15 mouse cellular contexts compared by ENCODE assay signal in the genomic region with DNA sequence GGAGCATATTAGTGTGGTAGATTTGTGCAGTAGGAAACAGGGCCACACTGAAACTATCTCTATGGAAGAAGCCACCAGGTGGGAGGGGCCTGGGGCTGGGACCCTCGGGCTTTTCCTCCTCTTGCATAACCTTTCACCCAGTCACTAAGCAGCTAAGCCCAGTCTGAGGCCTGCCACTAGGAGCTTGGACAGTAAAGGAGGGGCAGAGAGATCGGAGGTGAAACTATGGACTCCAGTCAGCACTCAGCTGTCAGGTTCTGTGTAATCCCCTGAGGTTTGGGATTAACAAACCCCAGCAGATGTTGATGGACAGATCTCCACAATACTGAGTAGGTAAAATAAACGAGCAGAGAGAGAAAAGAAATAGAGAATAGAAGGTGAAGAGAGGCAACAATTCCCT. TPM values are rescaled to one million over a fixed set of nuclear protein-coding genes. Genes with fewer than 3 reads are reported as not detected.
DNase-seq lines count a peak whose midpoint lies in the region; ATAC-seq lines count a peak whose summit lies in the region.
"Had no signal": no experiment of that assay in that cellular context is flagged by ENCODE, and none has a peak within 500 bp of the region (broad histone marks: within the 10 kb centered on the region; RNA-seq: fewer than 3 reads in every experiment).

No protein-coding gene starts in this region.

- peak; percentile 83 for DNase-seq in heart, adult 11 months
- DNase-seq in heart, postnatal 14 days = no peak
- DNase-seq in neural tube, embryonic 10.5 days (ENCODE audit: extremely low spot score, low spot score) = no peak
- DNase-seq in adrenal gland, adult 18-20 months (ENCODE audit: low spot score in 2 of 2) = no peak
- no peak for DNase-seq in gastrocnemius, adult 18-20 months (ENCODE audit: low spot score)
- DNase-seq: adrenal gland, postnatal 25 days; gastrocnemius, postnatal 10 days; heart, postnatal 36 days; thymus, postnatal 4 days had no signal

- H3K4me3 ChIP-seq in neural tube, embryonic 14.5 days (ENCODE audit: low read depth, low read length) = no peak overlapping the region
- no peak overlapping the region for H3K4me3 ChIP-seq in liver, embryonic 15.5 days (replicated peaks)
- H3K4me3 ChIP-seq: embryonic facial prominence, embryonic 15.5 days; forebrain, embryonic 15.5 days; heart, embryonic 10.5 days; limb, embryonic 12.5 days had no signal

- no peaks in the 10 kb centered on the region for H3K36me3 ChIP-seq in neural tube, embryonic 14.5 days (ENCODE audit: control insufficient read depth, insufficient read depth, low read length)
- no peaks in the 10 kb centered on the region for H3K36me3 ChIP-seq in liver, embryonic 15.5 days (replicated peaks)
- H3K36me3 ChIP-seq: embryonic facial prominence, embryonic 15.5 days; forebrain, embryonic 15.5 days; heart, embryonic 10.5 days; limb, embryonic 12.5 days had no signal

- H3K9me3 ChIP-seq in neural tube, embryonic 14.5 days (ENCODE audit: control insufficient read depth, low read length) = no peaks in the 10 kb centered on the region
- no peaks in the 10 kb centered on the region for H3K9me3 ChIP-seq in liver, embryonic 15.5 days (replicated peaks)
- H3K9me3 ChIP-seq: embryonic facial prominence, embryonic 15.5 days; forebrain, embryonic 15.5 days; heart, embryonic 10.5 days; limb, embryonic 12.5 days had no signal

- H3K4me1 ChIP-seq in neural tube, embryonic 14.5 days (ENCODE audit: control insufficient read depth, insufficient read depth, low read length) = peaks cover 13% of the 10 kb centered on the region
- H3K4me1 ChIP-seq in liver, embryonic 15.5 days (replicated peaks) = peaks cover 78% of the 10 kb centered on the region

- H3K27me3 ChIP-seq in neural tube, embryonic 14.5 days (ENCODE audit: control insufficient read depth, insufficient read depth, low read length) = no peaks in the 10 kb centered on the region
- H3K27me3 ChIP-seq in liver, embryonic 15.5 days = no peaks in the 10 kb centered on the region
- H3K27me3 ChIP-seq: embryonic facial prominence, embryonic 15.5 days; forebrain, embryonic 15.5 days; limb, embryonic 12.5 days had no signal

- no peak overlapping the region for H3K4me2 ChIP-seq in neural tube, embryonic 14.5 days (ENCODE audit: low read depth, low read length)
- H3K4me2 ChIP-seq in liver, embryonic 15.5 days = no peak overlapping the region
- H3K4me2 ChIP-seq: embryonic facial prominence, embryonic 15.5 days; forebrain, embryonic 15.5 days; limb, embryonic 12.5 days had no signal

- intact Hi-C loops in heart, postnatal 14 days (cut with DNase I) = no loop called here

- 56% methylated on average over 3 of the region's 3 CpGs for WGBS in neural tube, embryonic 14.5 days
- WGBS in liver, embryonic 15.5 days (ENCODE audit: insufficient replicate concordance) = 39% methylated on average over 3 of the region's 3 CpGs

- 0 out of 2 replicates have a peak overlapping the region, but pooled peaks have one; percentile 22 for H3K27ac ChIP-seq in neural tube, embryonic 14.5 days (ENCODE audit: low read depth, low read length)
- peak overlapping the region; percentile 51 for H3K27ac ChIP-seq in liver, embryonic 15.5 days (replicated peaks)
- H3K27ac ChIP-seq: embryonic facial prominence, embryonic 15.5 days; forebrain, embryonic 15.5 days; heart, embryonic 10.5 days; limb, embryonic 12.5 days had no signal

- no peak overlapping the region for H3K9ac ChIP-seq in neural tube, embryonic 14.5 days (replicated peaks; ENCODE audit: low read depth, low read length)
- H3K9ac ChIP-seq in liver, embryonic 15.5 days = no peak overlapping the region
- H3K9ac ChIP-seq: embryonic facial prominence, embryonic 15.5 days; forebrain, embryonic 15.5 days; limb, embryonic 12.5 days had no signal

- ATAC-seq in neural tube, embryonic 14.5 days (ENCODE audit: low read depth) = no peak
- ATAC-seq in liver, embryonic 15.5 days (ENCODE audit: insufficient read depth) = no peak
- ATAC-seq: forebrain, embryonic 15.5 days had no signal

RNA-seq across cellular contexts. Expression of a gene that starts 33.1 kb away (rescaled TPM):
- 10 to 100 TPM; 12.7 to 13.5 TPM for total RNA-seq in heart, postnatal 14 days (2021)
- polyA plus RNA-seq in neural tube, embryonic 14.5 days (2014; fragmentation: Nextera tagmentation; extraction: Ambion mirVana) = 35.5 and 41.1 TPM in 2 replicates
- polyA plus RNA-seq in liver, embryonic 15.5 days (2015; fragmentation: Nextera tagmentation; extraction: Ambion mirVana) = 28.9 and 29.2 TPM in 2 replicates
- total RNA-seq in adrenal gland, adult 18-20 months (2021) = 10 to 100 TPM; 16.8 to 23.8 TPM
- 1 to 10 TPM; 4.9 to 6.5 TPM for total RNA-seq in gastrocnemius, adult 18-20 months (2021)

RNA-seq across cellular contexts. Expression of a gene that starts 51.8 kb away (rescaled TPM):
- total RNA-seq in heart, postnatal 14 days (2021) = 1 to 10 TPM; 1.0 to 1.9 TPM
- 2.3 and 4.0 TPM in 2 replicates for polyA plus RNA-seq in neural tube, embryonic 14.5 days (2014; fragmentation: Nextera tagmentation; extraction: Ambion mirVana)
- 3.4 and 3.5 TPM in 2 replicates for polyA plus RNA-seq in liver, embryonic 15.5 days (2015; fragmentation: Nextera tagmentation; extraction: Ambion mirVana)
- total RNA-seq in adrenal gland, adult 18-20 months (2021) = 1 to 10 TPM; 2.7 to 6.6 TPM
- under 1 TPM; 0.66 to 0.88 TPM for total RNA-seq in gastrocnemius, adult 18-20 months (2021)

RNA-seq across cellular contexts. Expression of a gene that starts 59.5 kb away (rescaled TPM):
- total RNA-seq in heart, postnatal 14 days (2021) = 100 to 1,000 TPM; 179 to 198 TPM
- 188 and 216 TPM in 2 replicates for polyA plus RNA-seq in neural tube, embryonic 14.5 days (2014; fragmentation: Nextera tagmentation; extraction: Ambion mirVana)
- polyA plus RNA-seq in liver, embryonic 15.5 days (2015; fragmentation: Nextera tagmentation; extraction: Ambion mirVana) = 368 and 453 TPM in 2 replicates
- 100 to 1,000 TPM; 290 to 293 TPM for total RNA-seq in adrenal gland, adult 18-20 months (2021)
- 100 to 1,000 TPM; 218 to 220 TPM for total RNA-seq in gastrocnemius, adult 18-20 months (2021)
